Mouse (Mus musculus): ENCODE data around the gene Fto.

- TF ChIP-seq CTCF (IDR thresholded peaks at IDR 0.05; ENCODE audit: low read depth) (no peak), EP300 (IDR thresholded peaks at IDR 0.05; ENCODE audit: low read depth) (no peak)
Observed at GRCm38 (mm10) chr8:91286237-91286636, 27.1 kb upstream of the Fto start.
